Mouse (Mus musculus): ENCODE results near the gene Zfp292.

Gene Zfp292

DNA sequence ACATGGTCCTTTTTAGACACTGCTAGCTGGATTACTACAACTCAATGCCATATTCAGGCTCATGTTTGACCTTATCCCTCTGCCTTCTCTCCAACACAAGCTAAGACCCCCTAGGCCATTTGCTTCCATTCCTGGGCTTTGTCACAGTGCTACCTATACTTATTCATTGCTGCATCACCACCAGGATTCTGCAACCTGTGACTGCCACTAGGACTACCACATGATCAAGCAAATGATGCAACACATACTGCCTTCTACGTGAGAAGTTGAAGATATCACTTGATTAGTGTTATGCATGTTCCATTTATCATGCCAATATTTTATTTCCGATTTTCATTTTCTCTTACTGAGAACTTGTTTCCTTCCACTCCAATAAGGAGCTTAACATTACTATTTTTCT lies 84.8 kb downstream of the Zfp292 start:
- no peak for DNase-seq (ENCODE audit: low read depth in 2 of 2, low spot score in 2 of 2)

DNA sequence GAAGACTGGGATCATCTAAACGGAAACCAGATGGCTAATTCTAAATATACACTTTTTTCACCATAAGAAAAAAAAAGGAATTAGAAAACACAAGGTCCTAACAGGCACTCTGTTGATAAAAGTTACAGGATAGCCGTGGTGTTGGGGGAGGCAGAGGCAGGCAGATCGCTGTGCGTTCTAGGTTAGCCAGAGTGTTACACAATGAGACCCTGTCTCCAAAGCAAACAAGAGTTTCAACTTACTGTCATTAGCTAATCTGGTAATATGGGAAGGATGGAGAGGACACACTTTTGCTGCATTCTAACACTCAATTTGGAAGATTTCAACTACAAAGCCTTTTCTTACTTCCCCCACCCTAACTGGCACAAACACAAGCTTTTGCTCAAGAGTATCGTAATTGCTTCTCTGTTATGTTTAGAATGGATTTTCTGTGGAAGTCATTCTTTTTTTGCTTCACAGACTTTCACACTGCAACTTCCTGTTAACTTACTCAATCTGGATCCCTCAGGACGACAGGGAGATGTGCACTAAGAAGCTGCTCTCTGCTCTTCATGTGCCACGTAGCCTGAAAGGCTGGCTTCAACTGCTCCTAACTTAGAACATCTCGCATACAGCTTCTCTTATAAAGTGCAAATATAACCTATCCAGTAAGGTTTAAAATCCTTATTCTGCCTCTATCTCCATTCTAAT lies 85.3 kb downstream of the Zfp292 start:
- DNase-seq (ENCODE audit: low read depth in 2 of 2, low spot score in 2 of 2) = no peak

DNA sequence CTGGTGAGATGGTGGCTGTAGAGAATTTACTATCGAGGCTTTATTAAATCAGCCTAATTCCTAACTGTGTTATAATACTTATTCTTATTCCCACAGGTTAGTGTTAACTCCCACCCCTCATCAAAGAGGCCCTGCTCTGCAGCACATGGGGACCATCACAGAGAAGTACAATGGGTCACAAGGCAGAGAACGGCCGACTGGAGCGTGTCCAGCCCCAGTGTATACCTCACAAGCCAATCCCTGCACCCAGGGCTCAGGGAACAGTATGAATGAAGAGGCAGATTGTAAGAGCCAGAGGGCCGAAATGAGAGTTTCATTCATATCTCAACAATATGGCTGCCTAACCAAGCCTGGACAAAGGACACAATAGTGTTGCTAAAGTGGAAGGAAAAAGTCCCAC lies 86.5 kb downstream of the Zfp292 start:
- DNase-seq (ENCODE audit: low read depth in 2 of 2, low spot score in 2 of 2) = no peak

DNA sequence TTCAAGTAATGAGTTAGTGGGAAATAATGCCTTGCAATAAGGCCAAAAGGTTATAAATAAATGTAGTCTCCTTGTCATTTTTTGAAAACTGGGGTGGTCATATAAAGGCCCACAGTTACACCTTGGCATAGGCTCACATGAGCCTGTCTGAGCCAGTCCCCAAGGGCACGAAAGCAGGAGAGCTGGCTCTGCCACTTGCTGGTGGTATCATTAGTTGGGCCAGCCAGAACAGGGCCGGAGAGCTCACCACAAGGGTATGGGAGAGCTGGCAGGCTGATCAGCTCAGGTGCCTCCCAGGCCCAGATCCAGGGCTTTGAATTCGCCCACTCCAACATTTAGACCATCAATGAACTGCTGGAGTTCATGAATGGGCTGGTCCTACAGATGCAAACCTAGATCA lies 96.3 kb downstream of the Zfp292 start:
- no peak for DNase-seq (ENCODE audit: low read depth in 2 of 2, low spot score in 2 of 2)

DNA sequence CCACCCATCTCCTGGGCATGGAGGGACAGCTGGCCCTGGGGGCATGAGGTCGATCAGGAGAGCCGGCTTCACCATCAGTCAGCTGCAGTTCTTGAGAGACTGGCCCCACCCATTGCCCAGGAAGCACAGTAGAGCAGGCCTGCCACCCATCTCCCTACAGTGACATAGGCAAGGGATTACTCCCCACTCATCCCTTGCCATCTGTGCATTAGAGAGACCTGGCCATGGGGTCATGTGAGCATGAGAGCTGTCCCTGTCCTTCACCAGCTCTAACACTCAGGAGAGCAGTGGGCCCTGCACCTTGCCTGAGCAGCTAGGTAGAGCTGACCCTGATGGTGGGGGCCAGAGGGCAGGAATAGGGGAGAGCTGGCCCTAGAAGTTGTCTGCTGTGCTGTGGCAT lies 97.1 kb downstream of the Zfp292 start:
- DNase-seq (ENCODE audit: low read depth in 2 of 2, low spot score in 2 of 2) = no peak

DNA sequence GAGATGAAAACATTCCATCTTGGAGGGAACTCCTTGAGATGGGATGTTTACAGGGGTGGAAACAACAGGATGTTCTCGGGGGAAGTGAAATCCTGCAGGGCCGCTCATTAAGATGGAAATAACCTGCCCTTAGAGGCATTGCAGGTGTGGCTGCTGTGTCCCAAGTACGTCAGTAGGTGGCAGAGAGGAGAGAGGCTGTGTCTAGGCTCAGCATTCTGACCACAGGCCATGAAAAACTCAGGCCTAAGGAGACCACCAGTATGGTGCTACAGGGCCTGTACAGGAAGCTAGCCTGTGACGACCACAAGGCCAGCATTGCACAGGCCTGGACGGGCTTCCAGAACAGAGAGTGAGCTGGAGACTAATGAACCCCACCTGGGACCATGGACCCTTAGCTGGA lies 97.9 kb downstream of the Zfp292 start:
- no peak for DNase-seq (ENCODE audit: low read depth in 2 of 2, low spot score in 2 of 2)

DNA sequence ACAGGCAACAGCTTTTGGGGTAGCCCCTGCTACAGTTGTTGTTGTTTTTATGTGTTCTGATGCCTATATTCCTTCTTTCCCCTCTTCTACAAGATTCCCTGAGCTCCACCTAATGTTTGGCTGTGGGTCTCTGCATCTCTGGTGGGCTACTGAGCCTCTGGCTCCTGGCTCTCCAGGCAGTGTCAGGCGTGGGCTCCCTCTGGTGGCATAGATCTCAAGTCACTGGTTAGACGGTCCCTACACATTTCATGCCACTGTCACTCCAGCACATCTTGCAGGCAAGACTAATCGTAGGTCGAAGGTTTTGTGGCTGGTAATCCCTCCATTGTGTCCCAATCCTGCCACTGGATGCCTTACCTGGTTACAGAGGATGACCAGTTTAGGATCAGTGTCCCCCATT lies 100.0 kb downstream of the Zfp292 start:
- peak in 1 of 2 experiments; percentile 27 for DNase-seq (ENCODE audit: low read depth in 2 of 2, low spot score in 2 of 2)

DNA sequence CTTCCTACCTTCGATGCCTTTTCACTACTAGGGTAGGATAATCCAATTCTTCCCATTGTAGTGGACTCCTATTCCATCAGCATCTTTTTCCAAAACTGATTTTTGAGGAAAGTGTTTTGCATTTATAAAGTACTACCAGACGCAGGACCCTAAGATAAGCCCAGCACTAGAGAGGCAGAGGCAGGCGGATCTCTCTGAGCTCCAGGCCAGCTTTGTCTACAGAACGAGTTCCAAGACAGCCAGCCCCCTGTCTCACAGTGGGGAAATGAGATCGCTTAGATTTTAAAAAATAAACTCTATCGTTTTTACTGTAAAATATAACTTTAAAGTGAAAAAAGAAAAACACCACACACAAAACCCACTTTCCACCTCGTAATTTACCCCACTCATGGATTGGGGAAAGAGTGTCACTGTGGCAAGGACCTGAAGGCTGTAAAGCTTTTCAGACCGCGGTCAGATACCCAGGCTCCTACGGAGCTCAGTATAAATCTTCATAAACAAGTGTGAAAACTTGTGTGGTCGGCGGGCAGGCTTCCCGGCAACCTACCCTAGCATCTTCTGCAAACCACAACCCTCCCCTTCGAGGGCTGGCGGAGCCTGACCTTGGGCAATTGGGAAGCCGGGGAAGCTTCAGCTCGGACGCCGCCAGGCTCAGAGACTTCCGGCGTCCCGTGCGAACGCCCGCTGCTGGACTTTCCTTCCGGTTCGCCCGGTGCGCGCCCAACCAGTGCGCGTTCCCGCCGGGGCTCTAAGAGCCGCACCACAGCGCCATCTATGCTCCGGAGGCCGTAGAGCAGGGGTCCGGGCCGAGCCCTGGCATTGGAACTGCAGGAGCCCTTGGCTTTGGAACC lies 104.9 kb downstream of the Zfp292 start, which contains the start of gene Smim8:
Gene Smim8 (minus strand): TSS at position 747 of the 851 bp plus-strand sequence.
- peak; percentile 86 to 88 for DNase-seq (ENCODE audit: low read depth in 2 of 2, low spot score in 2 of 2)

DNA sequence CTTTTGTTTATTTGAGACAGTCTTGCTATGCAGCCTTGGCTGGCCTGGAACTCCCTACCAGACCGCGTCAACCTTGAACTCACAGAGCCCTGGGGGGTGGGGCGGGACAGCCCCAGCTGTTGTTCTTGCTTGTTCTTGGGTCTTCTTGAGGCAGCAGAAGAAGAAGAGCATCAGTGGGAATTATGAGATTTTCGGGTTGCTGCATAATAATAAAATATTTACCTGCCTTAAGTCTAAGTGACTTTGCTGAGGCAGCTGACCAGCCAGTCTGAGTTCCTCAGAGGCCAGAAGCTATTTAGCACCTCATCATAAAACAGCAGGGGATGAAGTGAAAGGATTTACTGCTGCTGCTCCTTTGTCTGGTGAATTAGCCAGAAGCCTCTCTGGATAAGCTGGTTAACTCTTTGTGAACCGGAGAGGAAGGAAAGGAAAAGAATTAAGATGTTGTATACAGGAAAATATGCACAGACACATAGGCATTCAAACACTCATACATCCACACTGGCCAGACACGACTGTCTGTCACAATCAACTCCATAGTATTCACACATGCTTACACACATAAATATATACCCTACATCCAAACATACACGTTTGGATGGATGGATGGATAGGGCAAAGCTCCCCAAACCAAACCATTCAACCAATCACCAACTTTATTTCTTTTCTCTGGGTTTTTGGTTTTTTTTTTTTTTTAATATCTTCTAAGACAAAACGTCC lies 110.9 kb downstream of the Zfp292 start:
- DNase-seq (ENCODE audit: low read depth in 2 of 2, low spot score in 2 of 2) = no peak

DNA sequence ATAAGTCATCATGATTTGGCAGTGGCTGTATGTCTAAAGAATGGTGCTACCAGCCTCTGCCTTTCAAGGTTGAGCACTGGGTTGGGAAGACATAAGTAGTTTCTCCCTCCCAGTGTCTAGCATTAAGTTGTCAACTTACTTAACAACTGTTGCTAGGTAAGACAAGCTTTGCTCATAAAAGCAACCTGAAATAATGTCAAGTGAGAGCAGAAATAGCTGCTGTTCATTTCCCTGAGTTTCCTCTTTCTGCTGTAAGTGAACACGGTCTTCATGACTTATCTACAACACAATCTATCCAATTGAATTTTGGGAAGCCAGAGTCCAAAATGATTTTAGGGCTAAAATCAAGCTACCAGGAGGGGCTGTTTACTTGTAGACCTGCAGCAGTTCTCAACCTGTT lies 126.6 kb downstream of the Zfp292 start, which contains the start of gene Gm136:
Gene Gm136 (minus strand): TSS at position 101 of the 400 bp plus-strand sequence.
- no peak for DNase-seq (ENCODE audit: low read depth in 2 of 2, low spot score in 2 of 2)
